Mouse (Mus musculus) ES-E14 (cell line): ENCODE measurements around the gene Phip.

Experiments used
- CHD2 ChIP-seq: IDR thresholded peaks from 2 replicates; pipeline ENCODE4 v1.6.1; 2014; ENCODE audit warnings: mild to moderate bottlenecking, low read depth, low read length, inconsistent platforms
- HCFC1 ChIP-seq: IDR thresholded peaks from 2 replicates; pipeline ENCODE4 v1.6.1; 2012; ENCODE audit warnings: low read length, inconsistent platforms, borderline replicate concordance; ENCODE audit not compliant: insufficient read depth
- MAFK ChIP-seq: IDR thresholded peaks from 2 replicates; pipeline ENCODE4 v1.6.1; 2014; ENCODE audit warnings: mild to moderate bottlenecking, low read depth, low read length, inconsistent platforms; ENCODE audit not compliant: insufficient read depth
- ZC3H11A ChIP-seq: IDR thresholded peaks from 2 replicates; pipeline ENCODE4 v1.6.1; 2012; ENCODE audit warnings: low read depth, mild to moderate bottlenecking, inconsistent platforms, low read length, borderline replicate concordance
- ZNF384 ChIP-seq: IDR thresholded peaks from 2 replicates; pipeline ENCODE4 v1.6.1; 2012; ENCODE audit warnings: low read depth, low read length, inconsistent platforms

DNA sequence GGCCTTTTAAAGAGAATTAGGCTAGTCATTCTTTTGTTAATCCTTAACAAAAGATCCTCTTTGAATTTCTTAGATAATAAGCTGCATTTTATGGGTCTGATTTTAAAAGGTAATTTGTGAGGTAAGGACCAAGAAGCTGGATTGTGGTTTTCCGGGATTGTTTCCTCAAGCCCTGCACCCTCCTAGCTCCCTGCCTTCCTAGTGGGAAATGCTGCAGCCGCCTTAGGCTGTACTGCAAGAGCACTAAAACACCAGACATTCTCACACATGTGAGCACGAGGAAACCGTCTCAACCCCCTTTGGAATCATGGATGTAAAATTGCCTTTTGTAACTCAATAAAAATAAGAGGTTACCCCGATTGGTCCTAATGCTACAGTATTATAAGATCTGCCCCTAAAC lies 1.6 kb upstream of the Phip start:
- TF ChIP-seq HCFC1 (no peak), ZNF384 (no peak), MAFK (no peak), ZC3H11A (no peak), CHD2 (no peak)
